Mouse (Mus musculus) c-Kit-positive CD71-negative TER-119-negative erythroid progenitor cells, embryonic 14.5 days (primary cell): ENCODE data around the gene Cpa2.

Experiments used
- DNase-seq: peaks from one replicate; pipeline ENCODE4 v3.0.0-alpha.2; 2013; ENCODE audit warnings: low read depth

Gene Cpa2

GRCm38 (mm10) chr6:30549231-30549761, 7.9 kb downstream of the Cpa2 start:
- DNase-seq: no peak

- no peak for DNase-seq
Observed at GRCm38 (mm10) chr6:30550496-30551192, 9.3 kb downstream of the Cpa2 start.

- DNase-seq: no peak
Observed at GRCm38 (mm10) chr6:30551193-30551515, 9.8 kb downstream of the Cpa2 start.

GRCm38 (mm10) chr6:30551644-30552580, 10.5 kb downstream of the Cpa2 start:
- no peak for DNase-seq

- no peak for DNase-seq
Observed at GRCm38 (mm10) chr6:30552628-30553027, 11.2 kb downstream of the Cpa2 start.

GRCm38 (mm10) chr6:30553381-30554010, 12.1 kb downstream of the Cpa2 start:
- no peak for DNase-seq

- DNase-seq: no peak
Observed at GRCm38 (mm10) chr6:30554092-30554491, 12.7 kb downstream of the Cpa2 start.

GRCm38 (mm10) chr6:30554621-30555170, 13.3 kb downstream of the Cpa2 start:
- no peak for DNase-seq

- DNase-seq: no peak
Observed at GRCm38 (mm10) chr6:30556080-30556479, 14.7 kb downstream of the Cpa2 start.

GRCm38 (mm10) chr6:30559726-30560125, 18.3 kb downstream of the Cpa2 start:
- no peak for DNase-seq

GRCm38 (mm10) chr6:30562132-30562531, 20.8 kb downstream of the Cpa2 start:
- DNase-seq: no peak

GRCm38 (mm10) chr6:30563575-30563974, 22.2 kb downstream of the Cpa2 start:
- DNase-seq: no peak

- no peak for DNase-seq
Observed at GRCm38 (mm10) chr6:30564051-30564450, 22.7 kb downstream of the Cpa2 start.

- no peak for DNase-seq
Observed at GRCm38 (mm10) chr6:30568069-30568468, 26.7 kb downstream of the Cpa2 start, which contains the start of gene Cpa4. TSS of gene Cpa4 (plus strand) at chr6:30568369.

- no peak for DNase-seq
Observed at GRCm38 (mm10) chr6:30569331-30569730, 27.9 kb downstream of the Cpa2 start.

GRCm38 (mm10) chr6:30570012-30570411, 28.6 kb downstream of the Cpa2 start:
- DNase-seq: no peak

- DNase-seq: no peak
Observed at GRCm38 (mm10) chr6:30572456-30573311, 31.3 kb downstream of the Cpa2 start.

- no peak for DNase-seq
Observed at GRCm38 (mm10) chr6:30573380-30573779, 32.0 kb downstream of the Cpa2 start.

GRCm38 (mm10) chr6:30574945-30575344, 33.6 kb downstream of the Cpa2 start:
- no peak for DNase-seq

GRCm38 (mm10) chr6:30576477-30577203, 35.3 kb downstream of the Cpa2 start:
- DNase-seq: no peak
